Mouse (Mus musculus) E14TG2a.4 (cell line): Measurements from ENCODE around the gene Slc16a7.
A peak's percentile ranks its signal among the peaks of the same experiment; 100 is the strongest.

Source experiments
- H3K27me3 ChIP-seq: 2 replicates; pipeline ENCODE4 v1.6.1; 2014; ENCODE audit warnings: low read length, control low read depth; ENCODE audit not compliant: insufficient read depth
- H3K36me3 ChIP-seq: 2 replicates; pipeline ENCODE4 v1.6.1; 2014; ENCODE audit warnings: low read length, control low read depth; ENCODE audit not compliant: insufficient read depth
- H3K4me1 ChIP-seq: replicated peaks from 2 replicates; pipeline ENCODE4 v1.6.1; 2014; ENCODE audit warnings: low read depth, low read length, control low read depth
- H3K4me3 ChIP-seq: replicated peaks from 2 replicates; pipeline ENCODE4 v1.5.1; 2014; ENCODE audit warnings: mild to moderate bottlenecking, low read length
- H3K9me3 ChIP-seq: 2 replicates; pipeline ENCODE4 v1.6.1; 2014; ENCODE audit warnings: low read length, control low read depth
- CTCF ChIP-seq: conservative IDR thresholded peaks from 2 replicates; pipeline ENCODE4 v1.5.1; 2014; ENCODE audit warnings: low read length
- NANOG ChIP-seq: IDR thresholded peaks from 2 replicates; pipeline ENCODE4 v1.6.1; 2014; ENCODE audit warnings: borderline replicate concordance, low read length, mixed read lengths
- POU5F1 ChIP-seq: IDR thresholded peaks from 2 replicates; pipeline ENCODE4 v1.6.1; 2014; ENCODE audit warnings: low read length, borderline replicate concordance

Gene Slc16a7

GRCm38 (mm10) chr10:125388876-125389786, at the start of gene Slc16a7:
Gene Slc16a7 (minus strand): TSS chr10:125389465.
- Histone ChIP-seq H3K27me3 (peaks cover 51% of the 10 kb centered on the region), H3K4me3 (peak within 1 kb of the TSS; percentile 81), H3K9me3 (no peaks in the 10 kb centered on the region; the same call in 1 of the 2 replicates), H3K4me1 (peaks cover 10% of the 10 kb centered on the region), H3K36me3 (no peaks in the 10 kb centered on the region)
- TF ChIP-seq POU5F1, result no peak
- TF ChIP-seq NANOG, result no peak

GRCm38 (mm10) chr10:125418795-125419194, 29.5 kb upstream of the Slc16a7 start:
- Histone ChIP-seq H3K4me3 (no peak overlapping the region), H3K36me3 (no peaks in the 10 kb centered on the region), H3K9me3 (no peaks in the 10 kb centered on the region), H3K4me1 (no peaks in the 10 kb centered on the region), H3K27me3 (no peaks in the 10 kb centered on the region)
- TF ChIP-seq CTCF, result peak; percentile 16
- TF ChIP-seq POU5F1, result no peak

- Histone ChIP-seq H3K4me1 (no peaks in the 10 kb centered on the region), H3K36me3 (no peaks in the 10 kb centered on the region), H3K27me3 (no peaks in the 10 kb centered on the region), H3K4me3 (no peak overlapping the region), H3K9me3 (peaks cover 11% of the 10 kb centered on the region)
- TF ChIP-seq CTCF (no peak), NANOG (no peak), POU5F1 (no peak)
Observed at GRCm38 (mm10) chr10:125399796-125400195, 10.5 kb upstream of the Slc16a7 start.

GRCm38 (mm10) chr10:125390011-125390410, 746 bp upstream of the Slc16a7 start:
- H3K36me3 ChIP-seq, result no peaks in the 10 kb centered on the region
- H3K9me3 ChIP-seq, result no peaks in the 10 kb centered on the region; the same call in 1 of the 2 replicates
- peaks cover 53% of the 10 kb centered on the region for H3K27me3 ChIP-seq
- H3K4me1 ChIP-seq, result peaks cover 10% of the 10 kb centered on the region
- TF ChIP-seq POU5F1, result no peak
- no peak for TF ChIP-seq CTCF
- TF ChIP-seq NANOG, result no peak
- no peak overlapping the region for H3K4me3 ChIP-seq

GRCm38 (mm10) chr10:125388481-125388875, 787 bp downstream of the Slc16a7 start:
- TF ChIP-seq CTCF (no peak), POU5F1 (no peak), NANOG (no peak)
- peaks cover 10% of the 10 kb centered on the region for H3K4me1 ChIP-seq
- H3K27me3 ChIP-seq, result peaks cover 49% of the 10 kb centered on the region
- no peaks in the 10 kb centered on the region for H3K36me3 ChIP-seq
- peak overlapping the region; percentile 81 for H3K4me3 ChIP-seq
- H3K9me3 ChIP-seq, result no peaks in the 10 kb centered on the region; the same call in 1 of the 2 replicates

- Histone ChIP-seq H3K4me1 (peaks cover 10% of the 10 kb centered on the region), H3K4me3 (no peak overlapping the region), H3K9me3 (no peaks in the 10 kb centered on the region; the same call in 1 of the 2 replicates), H3K36me3 (no peaks in the 10 kb centered on the region), H3K27me3 (peaks cover 47% of the 10 kb centered on the region)
- TF ChIP-seq CTCF (no peak), NANOG (no peak), POU5F1 (no peak)
Observed at GRCm38 (mm10) chr10:125387782-125388415, 1.4 kb downstream of the Slc16a7 start.

GRCm38 (mm10) chr10:125375526-125375925, 13.7 kb downstream of the Slc16a7 start:
- H3K4me1 ChIP-seq, result no peaks in the 10 kb centered on the region
- no peaks in the 10 kb centered on the region for H3K27me3 ChIP-seq
- H3K36me3 ChIP-seq, result no peaks in the 10 kb centered on the region
- TF ChIP-seq POU5F1, result no peak
- TF ChIP-seq CTCF, result no peak
- no peak for TF ChIP-seq NANOG
- H3K9me3 ChIP-seq, result no peaks in the 10 kb centered on the region
- H3K4me3 ChIP-seq, result no peak overlapping the region

GRCm38 (mm10) chr10:125372666-125373065, 16.6 kb downstream of the Slc16a7 start:
- Histone ChIP-seq H3K36me3 (no peaks in the 10 kb centered on the region), H3K4me3 (no peak overlapping the region), H3K4me1 (no peaks in the 10 kb centered on the region), H3K27me3 (no peaks in the 10 kb centered on the region), H3K9me3 (no peaks in the 10 kb centered on the region)
- TF ChIP-seq NANOG, result no peak
- TF ChIP-seq CTCF, result no peak

GRCm38 (mm10) chr10:125371451-125371850, 17.8 kb downstream of the Slc16a7 start:
- Histone ChIP-seq H3K27me3 (no peaks in the 10 kb centered on the region), H3K4me3 (no peak overlapping the region), H3K9me3 (no peaks in the 10 kb centered on the region), H3K4me1 (no peaks in the 10 kb centered on the region), H3K36me3 (no peaks in the 10 kb centered on the region)
- TF ChIP-seq CTCF (no peak), POU5F1 (no peak), NANOG (no peak)
